Mouse (Mus musculus) olfactory bulb, adult 2 months (tissue): ENCODE measurements at regions not wholly inside any gene's neighbourhood (a gene's known extent, or its start where the extent isn't known, plus 50 kb on each side); places are given as distances from the start of the nearest gene placed in this dataset.

Experiments
- H3K27ac ChIP-seq: fragments of 200-500 bp; 2 replicates; pipeline ENCODE4 v1.5.1; 2012; ENCODE audit warnings: low read depth, low read length; ENCODE audit not compliant: insufficient read depth
- H3K4me1 ChIP-seq: fragments of 200-500 bp; 2 replicates; pipeline ENCODE4 v1.6.1; 2012; ENCODE audit warnings: low read length; ENCODE audit not compliant: control insufficient read depth, insufficient read depth
- H3K4me3 ChIP-seq: fragments of 200-500 bp; 2 replicates; pipeline ENCODE4 v1.5.1; 2012; ENCODE audit warnings: mild to moderate bottlenecking, low read depth, low read length, moderate library complexity; ENCODE audit not compliant: insufficient read depth
- CTCF ChIP-seq: fragments of 200-500 bp; IDR thresholded peaks from 2 replicates; pipeline ENCODE4 v1.5.1; 2012; ENCODE audit warnings: low read depth, mild to moderate bottlenecking, low read length, moderate library complexity; ENCODE audit not compliant: insufficient read depth
- POLR2A ChIP-seq: fragments of 200-500 bp; IDR thresholded peaks from 2 replicates; pipeline ENCODE4 v1.6.1; 2012; ENCODE audit warnings: mild to moderate bottlenecking, low read depth, low read length, moderate library complexity; ENCODE audit not compliant: insufficient read depth
- WGBS: fragments of 180-500 bp; shearing (Covaris S2); methylation state at CpG from one replicate; pipeline ENCODE4 v1.1.7; 2018; 5-methylcytosine and 5-hydroxymethylcytosine counted together

DNA sequence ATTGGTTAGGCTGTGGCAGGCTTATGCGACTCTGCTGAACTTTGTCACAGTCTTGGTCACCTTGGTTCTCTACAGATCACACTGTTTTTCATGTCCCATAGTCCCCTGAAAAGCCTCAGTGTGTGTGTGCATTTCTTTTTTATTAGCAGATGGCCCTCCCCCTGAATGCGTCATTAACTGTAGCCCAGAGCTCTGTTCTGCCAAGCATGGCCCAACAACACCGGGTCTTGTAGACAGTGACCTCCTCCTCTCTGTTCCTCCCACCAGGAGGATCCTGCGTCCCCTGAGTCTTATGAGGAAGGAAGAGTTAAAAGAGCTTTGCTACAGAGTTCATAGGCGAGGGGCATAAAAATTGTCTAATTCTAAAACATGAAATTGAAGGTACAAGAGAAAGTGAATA lies 103.5 kb upstream of the Rpl34 start:
- Histone ChIP-seq H3K27ac (no peak overlapping the region), H3K4me1 (no peaks in the 10 kb centered on the region), H3K4me3 (no peak overlapping the region)
- TF ChIP-seq POLR2A (no peak), CTCF (no peak)
- WGBS: 74% methylated on average over 5 of the region's 5 CpGs

GRCm38 (mm10) chr3:130833082-130833481 lies 102.9 kb upstream of the Rpl34 start:
- TF ChIP-seq CTCF (no peak), POLR2A (no peak)
- WGBS: 82% methylated on average over 9 of the region's 9 CpGs

GRCm38 (mm10) chr3:130831788-130832187 lies 101.6 kb upstream of the Rpl34 start:
- H3K27ac ChIP-seq: no peak overlapping the region
- no peaks in the 10 kb centered on the region for H3K4me1 ChIP-seq
- WGBS: 86% methylated on average over 6 of the region's 6 CpGs
- TF ChIP-seq CTCF: no peak
- no peak for TF ChIP-seq POLR2A
- H3K4me3 ChIP-seq: no peak overlapping the region

More at GRCm38 (mm10) chr3:130833082-130833481, 102.9 kb upstream of the Rpl34 start:
- H3K4me3 ChIP-seq: no peak overlapping the region
- no peak overlapping the region for H3K27ac ChIP-seq
- H3K4me1 ChIP-seq: no peaks in the 10 kb centered on the region

DNA sequence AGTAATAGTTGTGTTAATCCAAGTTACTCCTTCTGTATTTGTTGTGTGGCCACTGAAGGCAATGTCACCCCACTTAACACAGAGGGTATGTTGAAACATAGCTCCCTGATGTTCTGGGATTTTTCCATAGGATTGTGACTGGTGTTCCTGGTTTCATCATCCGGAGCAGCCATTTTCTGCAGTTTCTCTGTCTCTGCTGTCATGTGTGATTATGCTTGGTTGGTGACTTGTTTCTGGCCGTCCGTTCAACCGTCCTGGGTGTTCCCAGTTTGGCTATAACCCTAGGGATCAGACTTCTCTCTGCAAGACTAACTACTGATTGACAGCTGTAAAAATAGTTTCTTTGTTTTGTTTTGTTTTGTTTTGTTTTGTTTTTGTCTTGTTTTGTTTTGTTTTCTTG lies 98.1 kb upstream of the Rpl34 start:
- WGBS: 82% methylated on average over 4 of the region's 4 CpGs
- Histone ChIP-seq H3K4me1 (no peaks in the 10 kb centered on the region), H3K4me3 (no peak overlapping the region), H3K27ac (no peak overlapping the region)
- TF ChIP-seq POLR2A (no peak), CTCF (no peak)

DNA sequence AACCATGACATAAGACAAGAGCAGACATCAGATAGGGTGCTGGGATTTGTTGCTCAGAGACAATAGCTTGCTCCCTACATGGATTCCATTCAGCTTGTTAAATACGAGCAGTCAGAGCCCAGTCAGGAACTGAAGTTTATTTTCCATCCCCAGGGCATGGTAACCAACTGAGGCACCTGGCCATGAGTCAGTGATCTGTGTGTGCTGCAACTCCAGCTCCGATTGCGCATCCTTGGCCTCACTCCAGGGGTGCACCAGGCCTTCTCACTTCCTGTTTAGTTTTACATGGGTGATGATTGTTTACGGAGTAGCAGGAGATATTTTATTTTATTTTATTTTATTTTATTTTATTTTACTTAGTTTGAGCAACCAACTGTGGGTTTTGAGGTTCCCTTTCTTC lies 97.7 kb upstream of the Rpl34 start:
- no peaks in the 10 kb centered on the region for H3K4me1 ChIP-seq
- H3K27ac ChIP-seq: no peak overlapping the region
- 71% methylated on average over 4 of the region's 4 CpGs for WGBS
- H3K4me3 ChIP-seq: no peak overlapping the region
- TF ChIP-seq POLR2A (no peak), CTCF (no peak)

DNA sequence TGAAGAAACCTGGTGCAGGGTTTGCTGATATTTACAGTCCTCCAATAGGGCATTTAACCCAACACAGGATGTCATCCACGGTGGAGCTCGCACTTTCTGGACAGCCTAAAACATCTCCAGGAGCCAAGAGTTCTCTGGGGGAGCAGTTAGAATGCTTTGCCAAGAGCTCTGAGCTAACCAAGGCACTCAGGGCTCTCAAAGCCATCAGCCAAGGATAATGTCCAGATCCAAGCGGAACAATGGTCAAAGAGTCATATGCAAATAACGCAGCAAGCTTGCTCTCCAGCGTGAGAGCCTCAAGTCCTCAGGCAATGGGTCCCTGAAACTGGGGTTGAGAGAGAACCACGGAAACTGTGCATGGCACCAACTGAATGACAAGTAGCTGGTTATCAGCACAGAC lies 96.8 kb upstream of the Rpl34 start:
- no peak overlapping the region for H3K4me3 ChIP-seq
- WGBS: 73% methylated on average over 6 of the region's 6 CpGs
- TF ChIP-seq POLR2A (no peak), CTCF (no peak)

GRCm38 (mm10) chr3:130819837-130820098 lies 89.6 kb upstream of the Rpl34 start:
- TF ChIP-seq CTCF: no peak
- H3K27ac ChIP-seq: no peak overlapping the region
- no peak overlapping the region for H3K4me3 ChIP-seq
- WGBS: 86% methylated on average over 9 of the region's 9 CpGs
- H3K4me1 ChIP-seq: 0 out of 2 replicates have a peak, but pooled peaks cover 3% of the 10 kb centered on the region

More for the DNA sequence above, 96.8 kb upstream of the Rpl34 start:
- Histone ChIP-seq H3K27ac (no peak overlapping the region), H3K4me1 (no peaks in the 10 kb centered on the region)

DNA sequence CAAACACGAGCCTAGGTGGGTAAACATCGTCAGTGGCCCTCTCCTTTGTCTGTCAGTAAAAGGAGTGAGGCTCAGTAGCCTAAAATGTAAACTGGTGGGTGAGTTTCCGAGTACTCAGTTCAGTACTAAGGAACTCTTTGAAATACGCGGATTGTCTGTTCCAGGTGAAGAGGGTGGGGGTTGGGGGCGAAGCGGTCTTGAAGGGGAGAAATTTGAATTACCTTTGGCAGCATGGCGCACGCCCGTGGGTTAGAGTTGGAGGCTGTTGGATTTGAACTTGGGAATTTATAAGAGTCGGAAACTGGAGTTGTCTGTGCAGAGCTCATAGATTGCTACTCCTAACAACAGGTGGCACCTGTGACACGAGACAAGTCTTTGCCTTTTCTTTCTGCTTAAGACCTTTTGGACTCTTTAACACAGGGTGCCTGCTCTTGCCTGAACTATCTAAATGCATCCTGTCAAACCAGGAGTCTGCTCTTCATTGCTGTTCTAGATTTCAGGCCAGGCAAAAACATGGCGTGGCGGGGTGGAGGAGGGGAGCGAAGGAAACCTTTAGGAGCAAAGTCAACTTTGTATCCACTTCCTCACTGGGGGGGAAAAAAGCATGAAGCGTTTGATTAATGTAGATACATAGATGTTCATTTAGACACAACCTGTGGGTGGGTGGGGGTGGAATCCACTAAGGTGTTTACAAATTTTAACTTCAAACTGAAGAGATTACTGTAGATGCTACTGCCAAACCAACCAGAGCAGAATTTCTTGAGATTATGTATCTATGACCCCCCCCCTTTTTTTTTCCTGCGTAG lies 89.0 kb upstream of the Rpl34 start:
- TF ChIP-seq POLR2A (no peak), CTCF (no peak)
- WGBS: 45% methylated on average over 17 of the region's 17 CpGs

DNA sequence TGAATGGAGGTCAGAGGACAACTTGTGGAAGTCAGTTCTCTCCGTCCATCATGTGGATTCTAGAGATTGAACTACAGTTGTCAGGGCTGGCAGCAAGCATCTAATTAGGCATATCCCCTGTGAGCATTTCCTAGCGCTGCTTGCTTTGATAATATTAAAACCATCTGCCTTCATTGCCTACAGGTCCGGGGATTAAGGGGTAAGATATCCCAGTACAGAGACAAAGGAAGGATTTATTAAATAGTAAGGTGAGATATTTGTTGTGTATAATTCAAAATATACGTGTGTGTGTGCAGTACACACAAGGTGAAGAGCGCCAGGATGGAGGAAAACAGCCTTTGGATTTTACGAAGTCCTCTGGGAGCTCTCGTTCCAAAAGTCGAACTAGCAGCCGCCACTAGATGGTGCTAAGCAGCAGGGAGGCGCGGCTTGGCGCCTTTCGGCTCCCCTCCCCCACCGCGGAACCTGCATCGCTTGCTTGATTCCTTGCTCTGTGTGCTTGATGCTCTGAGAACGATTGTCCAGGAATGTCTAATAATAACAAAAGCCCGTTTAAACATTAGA lies 88.4 kb upstream of the Rpl34 start:
- no peak overlapping the region for H3K27ac ChIP-seq
- WGBS: 2% methylated on average over 18 of the region's 18 CpGs
- peak; percentile 92 for TF ChIP-seq CTCF
- no peak for TF ChIP-seq POLR2A
- H3K4me1 ChIP-seq: 0 out of 2 replicates have a peak, but pooled peaks cover 3% of the 10 kb centered on the region
- H3K4me3 ChIP-seq: 0 out of 2 replicates have a peak overlapping the region, but pooled peaks have one; percentile 12

More for the DNA sequence above, 89.0 kb upstream of the Rpl34 start:
- H3K27ac ChIP-seq: no peak overlapping the region
- H3K4me3 ChIP-seq: 0 out of 2 replicates have a peak overlapping the region, but pooled peaks have one; percentile 12
- 0 out of 2 replicates have a peak, but pooled peaks cover 3% of the 10 kb centered on the region for H3K4me1 ChIP-seq
